Mouse (Mus musculus) heart, postnatal 0 days (tissue): ENCODE measurements around the gene Pik3ip1. TPM values are rescaled to one million over a fixed set of nuclear protein-coding genes. Genes with fewer than 3 reads are reported as not detected.

ENCODE experiments used
- ATAC-seq: fragments of 200-750 bp; cut with Nextera tagmentation; 2 replicates; pipeline ENCODE4 v1.8.0; 2017; ENCODE audit warnings: low read depth, moderate number of reproducible peaks, moderate library complexity; ENCODE audit not compliant: insufficient read depth
- DNase-seq: peaks from one replicate; pipeline ENCODE4 v3.0.0-alpha.2; 2016; ENCODE audit warnings: low spot score
- H3K27ac ChIP-seq: fragments of 300-500 bp; sonication (generic); 2 replicates; pipeline ENCODE4 v1.5.1; 2014; ENCODE audit warnings: low read depth, mild to moderate bottlenecking
- H3K27me3 ChIP-seq: fragments of 300-500 bp; sonication (generic); 2 replicates; pipeline ENCODE4 v1.6.1; 2014; ENCODE audit warnings: low read length, mixed read lengths; ENCODE audit not compliant: control insufficient read depth, insufficient read depth
- H3K36me3 ChIP-seq: fragments of 300-500 bp; sonication (generic); replicated peaks from 2 replicates; pipeline ENCODE4 v1.6.1; 2014; ENCODE audit warnings: low read length, mixed read lengths; ENCODE audit not compliant: control insufficient read depth, insufficient read depth
- H3K4me1 ChIP-seq: fragments of 300-500 bp; sonication (generic); 2 replicates; pipeline ENCODE4 v1.6.1; 2014; ENCODE audit warnings: antibody characterized with exemption; ENCODE audit not compliant: control insufficient read depth, insufficient read depth
- H3K4me2 ChIP-seq: fragments of 300-500 bp; sonication (generic); 2 replicates; pipeline ENCODE4 v1.6.1; 2014; ENCODE audit warnings: low read depth, mild to moderate bottlenecking, low read length, moderate library complexity
- H3K4me3 ChIP-seq: fragments of 300-500 bp; sonication (generic); 2 replicates; pipeline ENCODE4 v1.5.1; 2014; ENCODE audit warnings: low read depth, low read length
- H3K9ac ChIP-seq: fragments of 300-500 bp; sonication (generic); replicated peaks from 2 replicates; pipeline ENCODE4 v1.6.1; 2014; ENCODE audit warnings: low read depth, low read length, mixed read lengths
- H3K9me3 ChIP-seq: fragments of 300-500 bp; sonication (generic); replicated peaks from 2 replicates; pipeline ENCODE4 v1.6.1; 2016; ENCODE audit warnings: low read length; ENCODE audit not compliant: control insufficient read depth
- CTCF ChIP-seq: IDR thresholded peaks from 2 replicates; pipeline ENCODE4 v1.5.1; 2016; ENCODE audit warnings: antibody characterized with exemption, control low read depth, low read depth
- EP300 ChIP-seq: IDR thresholded peaks from 2 replicates; pipeline ENCODE4 v1.6.1; 2016; ENCODE audit warnings: antibody characterized with exemption, low read depth
- WGBS: fragments of 180-500 bp; shearing (Covaris S2); extraction: QIAGEN DNeasy Blood & Tissue Kit; methylation state at CpG from one replicate; pipeline ENCODE4 v1.1.7; 2014; 5-methylcytosine and 5-hydroxymethylcytosine counted together
- polyA plus RNA-seq: library from polyadenylated mRNA; unstranded; fragments of >200 nt; fragmentation: Nextera tagmentation; extraction: Ambion mirVana; gene quantifications from 2 replicates; pipeline ENCODE4 v1.2.1, GENCODE M21; 2015
- total RNA-seq: library from RNA; depleted of rRNA; stranded (reverse); fragments of >200 nt; gene quantifications from 2 replicates; pipeline ENCODE4 v1.2.3, GENCODE M21; 2014; ENCODE audit warnings: low replicate concordance

Gene Pik3ip1
- total and polyA plus RNA-seq, 2 experiments from 2014 or later = 44.7 to 57.6 TPM

- Histone ChIP-seq H3K36me3 (peaks cover 62% of the 10 kb centered on the region), H3K27ac (no peak overlapping the region), H3K9ac (no peak overlapping the region), H3K4me1 (peaks cover 11% of the 10 kb centered on the region), H3K4me2 (no peak overlapping the region), H3K27me3 (no peaks in the 10 kb centered on the region), H3K4me3 (no peak overlapping the region), H3K9me3 (no peaks in the 10 kb centered on the region)
- no peak for DNase-seq
- ATAC-seq = peak; percentile 28; the same call in 1 of the 2 replicates
- 55% methylated on average over 18 of the region's 18 CpGs for WGBS
- TF ChIP-seq EP300 (no peak), CTCF (peak; percentile 46)
Measured at GRCm38 (mm10) chr11:3352990-3353585, 22.9 kb downstream of the Pik3ip1 start.

DNA sequence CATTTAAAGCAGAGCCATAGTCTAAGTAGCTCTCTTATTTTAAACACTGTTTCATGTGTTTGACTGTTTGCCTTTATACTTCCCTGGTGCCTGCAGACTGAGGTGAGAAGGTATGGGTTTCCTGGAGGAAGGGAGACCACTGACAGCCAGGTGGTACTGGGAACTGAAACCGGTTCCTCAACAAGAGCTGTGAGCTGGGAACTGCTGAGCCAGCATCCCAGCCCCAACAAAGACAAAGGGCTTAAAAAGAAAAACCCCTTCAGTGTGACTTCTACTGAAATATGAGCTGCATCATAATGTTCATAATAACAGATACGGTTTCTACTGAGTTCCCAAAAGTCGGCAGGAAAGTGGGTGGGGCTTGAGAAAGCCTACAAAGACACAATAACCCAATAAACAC lies 32.7 kb downstream of the Pik3ip1 start:
- Histone ChIP-seq H3K4me1 (no peaks in the 10 kb centered on the region), H3K9ac (no peak overlapping the region), H3K27ac (no peak overlapping the region), H3K27me3 (no peaks in the 10 kb centered on the region), H3K4me3 (no peak overlapping the region), H3K4me2 (no peak overlapping the region), H3K9me3 (peaks cover 6% of the 10 kb centered on the region; the same call in 1 of the 2 replicates), H3K36me3 (peaks cover 29% of the 10 kb centered on the region)
- no peak for DNase-seq
- TF ChIP-seq EP300 (no peak), CTCF (no peak)
- ATAC-seq = no peak
- WGBS = 83% methylated on average over 3 of the region's 3 CpGs

DNA sequence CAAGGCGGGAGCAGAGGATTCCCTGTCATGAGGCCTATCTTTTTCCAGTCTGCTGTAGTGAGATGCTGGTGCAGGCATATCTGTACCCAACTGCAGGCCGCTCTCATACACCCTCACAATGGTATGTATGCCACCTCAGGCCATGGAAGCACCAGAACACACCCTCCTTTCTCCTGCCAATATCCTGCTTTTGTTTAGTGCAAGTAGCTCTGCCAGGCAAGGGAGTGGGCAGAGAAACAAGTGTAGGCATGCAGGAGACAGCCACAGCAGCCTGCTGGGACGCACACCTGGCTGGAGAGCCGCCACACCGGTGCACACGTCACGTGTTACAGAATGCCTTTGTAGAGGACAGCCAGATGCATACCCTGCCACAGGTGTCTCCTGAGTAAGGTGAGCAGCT lies 36.2 kb downstream of the Pik3ip1 start:
- TF ChIP-seq CTCF (no peak), EP300 (no peak)
- Histone ChIP-seq H3K4me2 (no peak overlapping the region), H3K27ac (no peak overlapping the region), H3K4me1 (peaks cover 20% of the 10 kb centered on the region; the same call in 1 of the 2 replicates), H3K4me3 (no peak overlapping the region), H3K9ac (no peak overlapping the region), H3K27me3 (no peaks in the 10 kb centered on the region), H3K36me3 (peaks cover 3% of the 10 kb centered on the region), H3K9me3 (peaks cover 6% of the 10 kb centered on the region; the same call in 1 of the 2 replicates)
- ATAC-seq (no peak), DNase-seq (no peak)
- WGBS = 92% methylated on average over 7 of the region's 7 CpGs

DNA sequence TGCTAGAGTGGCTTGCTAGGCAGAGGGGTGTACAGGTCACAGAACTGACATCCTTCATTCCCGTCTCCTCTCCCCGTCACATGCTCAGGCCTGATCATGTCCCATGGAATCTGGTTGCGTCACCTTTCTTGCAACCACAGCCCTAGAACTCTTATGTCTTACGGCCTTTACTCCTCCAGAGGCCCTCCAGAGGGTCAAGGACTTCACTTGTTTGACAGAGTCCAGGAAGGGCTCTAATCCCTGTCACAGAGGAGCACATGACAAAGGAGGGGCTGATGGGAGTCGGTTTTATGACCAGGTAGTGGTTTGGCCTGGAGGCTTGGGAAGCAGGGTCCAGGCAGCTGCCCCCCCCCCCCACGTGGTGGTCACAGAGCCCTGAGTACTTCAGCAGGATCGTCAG lies 38.8 kb downstream of the Pik3ip1 start:
- H3K4me1 ChIP-seq = peaks cover 34% of the 10 kb centered on the region
- H3K36me3 ChIP-seq = no peaks in the 10 kb centered on the region
- H3K4me3 ChIP-seq = no peak overlapping the region
- DNase-seq (no peak), ATAC-seq (no peak)
- no peak overlapping the region for H3K9ac ChIP-seq
- no peaks in the 10 kb centered on the region for H3K9me3 ChIP-seq
- H3K27me3 ChIP-seq = no peaks in the 10 kb centered on the region
- WGBS = 39% methylated on average over 7 of the region's 7 CpGs
- TF ChIP-seq CTCF (no peak), EP300 (no peak)
- H3K27ac ChIP-seq = no peak overlapping the region
- H3K4me2 ChIP-seq = no peak overlapping the region; the same call in 1 of the 2 replicates

GRCm38 (mm10) chr11:3369449-3369848 lies 39.2 kb downstream of the Pik3ip1 start:
- Histone ChIP-seq H3K4me3 (no peak overlapping the region), H3K36me3 (no peaks in the 10 kb centered on the region), H3K27me3 (no peaks in the 10 kb centered on the region), H3K4me2 (peak overlapping the region; percentile 88; the same call in 1 of the 2 replicates), H3K9ac (no peak overlapping the region), H3K27ac (no peak overlapping the region), H3K9me3 (no peaks in the 10 kb centered on the region), H3K4me1 (peaks cover 39% of the 10 kb centered on the region)
- DNase-seq = no peak
- TF ChIP-seq CTCF (no peak), EP300 (no peak)
- ATAC-seq = no peak
- WGBS = 74% methylated on average over 5 of the region's 5 CpGs

DNA sequence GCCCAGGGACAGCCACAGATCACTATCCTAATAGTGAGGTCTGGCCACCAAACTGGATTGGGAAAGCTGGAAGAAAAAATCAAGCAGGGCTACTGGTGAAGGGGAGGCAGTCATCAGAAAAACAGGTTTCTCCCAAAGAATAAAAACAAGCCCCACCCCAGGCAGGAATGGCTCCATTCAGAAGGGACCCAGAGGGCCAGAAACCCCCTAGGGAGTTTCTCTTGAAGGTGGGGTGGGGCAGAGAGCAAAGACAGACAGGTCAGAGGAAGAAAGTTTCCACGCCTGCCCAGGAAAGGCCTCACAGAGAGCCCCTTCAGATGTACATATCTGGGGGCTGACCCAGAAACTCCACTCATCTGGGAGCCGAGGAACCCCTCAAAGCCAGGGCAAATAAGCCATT lies 40.0 kb downstream of the Pik3ip1 start:
- Histone ChIP-seq H3K36me3 (no peaks in the 10 kb centered on the region), H3K9ac (peak overlapping the region; percentile 64; the same call in 1 of the 2 replicates), H3K4me2 (peak overlapping the region; percentile 88), H3K9me3 (no peaks in the 10 kb centered on the region), H3K27me3 (no peaks in the 10 kb centered on the region), H3K4me3 (peak overlapping the region; percentile 59), H3K4me1 (peaks cover 43% of the 10 kb centered on the region), H3K27ac (no peak overlapping the region; the same call in 1 of the 2 replicates)
- no peak for DNase-seq
- WGBS = 65% methylated on average over 2 of the region's 2 CpGs
- no peak for TF ChIP-seq CTCF
- no peak for TF ChIP-seq EP300
- ATAC-seq = no peak
